Mouse (Mus musculus) heart, embryonic 12.5 days (tissue): Measurements from ENCODE around the gene E130114P18Rik. TPM values are rescaled to one million over a fixed set of nuclear protein-coding genes. Genes with fewer than 3 reads are reported as not detected.

Source experiments
- ATAC-seq: fragments of 200-750 bp; cut with Nextera tagmentation; 2 replicates; pipeline ENCODE4 v1.8.0; 2017; ENCODE audit warnings: moderate TSS enrichment, moderate library complexity; ENCODE audit not compliant: insufficient number of reproducible peaks, low FRiP score
- H3K27ac ChIP-seq: fragments of 300-500 bp; sonication (generic); 2 replicates; pipeline ENCODE4 v1.5.1; 2016; ENCODE audit warnings: mild to moderate bottlenecking, moderate library complexity; ENCODE audit not compliant: poor library complexity, severe bottlenecking
- H3K27me3 ChIP-seq: fragments of 300-500 bp; sonication (generic); replicated peaks from 2 replicates; pipeline ENCODE4 v1.6.1; 2016; ENCODE audit warnings: mild to moderate bottlenecking, moderate library complexity
- H3K36me3 ChIP-seq: fragments of 300-500 bp; sonication (generic); 2 replicates; pipeline ENCODE4 v1.6.1; 2016; ENCODE audit warnings: mild to moderate bottlenecking, moderate library complexity
- H3K4me1 ChIP-seq: fragments of 300-500 bp; sonication (generic); replicated peaks from 2 replicates; pipeline ENCODE4 v1.6.1; 2016; ENCODE audit warnings: mild to moderate bottlenecking
- H3K4me2 ChIP-seq: fragments of 300-500 bp; sonication (generic); 2 replicates; pipeline ENCODE4 v1.6.1; 2016; ENCODE audit warnings: mild to moderate bottlenecking, moderate library complexity
- H3K4me3 ChIP-seq: fragments of 300-500 bp; sonication (generic); 2 replicates; pipeline ENCODE4 v1.5.1; 2016; ENCODE audit warnings: mild to moderate bottlenecking
- H3K9ac ChIP-seq: fragments of 300-500 bp; sonication (generic); 2 replicates; pipeline ENCODE4 v1.6.1; 2016; ENCODE audit warnings: mild to moderate bottlenecking, moderate library complexity
- H3K9me3 ChIP-seq: fragments of 300-500 bp; sonication (generic); replicated peaks from 2 replicates; pipeline ENCODE4 v1.6.1; 2016; ENCODE audit warnings: mild to moderate bottlenecking, moderate library complexity
- WGBS: fragments of 180-500 bp; shearing (Covaris S2); methylation state at CpG from one replicate; pipeline ENCODE4 v1.1.7; 2016; 5-methylcytosine and 5-hydroxymethylcytosine counted together
- polyA plus RNA-seq: library from polyadenylated mRNA; unstranded; fragments of >200 nt; fragmentation: Nextera tagmentation; extraction: Ambion mirVana; gene quantifications from 2 replicates; pipeline ENCODE4 v1.2.1, GENCODE M21; 2016

Gene E130114P18Rik
- polyA plus RNA-seq, 1 experiment from 2014 or later: 0.74 TPM

GRCm38 (mm10) chr4:97804638-97805037 lies 26.8 kb upstream of the E130114P18Rik start:
- Histone ChIP-seq H3K36me3 (peaks cover 29% of the 10 kb centered on the region), H3K27me3 (no peaks in the 10 kb centered on the region), H3K27ac (no peak overlapping the region), H3K9ac (no peak overlapping the region), H3K4me1 (peaks cover 14% of the 10 kb centered on the region), H3K9me3 (no peaks in the 10 kb centered on the region), H3K4me3 (no peak overlapping the region), H3K4me2 (no peak overlapping the region)
- no peak for ATAC-seq
- WGBS: 82% methylated on average over 5 of the region's 5 CpGs

- H3K9ac ChIP-seq: no peak overlapping the region
- peaks cover 25% of the 10 kb centered on the region for H3K36me3 ChIP-seq
- no peaks in the 10 kb centered on the region for H3K27me3 ChIP-seq
- no peak overlapping the region for H3K27ac ChIP-seq
- H3K4me3 ChIP-seq: no peak overlapping the region
- no peaks in the 10 kb centered on the region for H3K9me3 ChIP-seq
- 76% methylated on average over 3 of the region's 3 CpGs for WGBS
- ATAC-seq: no peak
- peaks cover 6% of the 10 kb centered on the region for H3K4me1 ChIP-seq
- no peak overlapping the region for H3K4me2 ChIP-seq
Observed at GRCm38 (mm10) chr4:97803791-97804190, 25.9 kb upstream of the E130114P18Rik start.

GRCm38 (mm10) chr4:97796505-97796904 lies 18.6 kb upstream of the E130114P18Rik start:
- H3K27ac ChIP-seq: no peak overlapping the region
- no peaks in the 10 kb centered on the region for H3K9me3 ChIP-seq
- no peaks in the 10 kb centered on the region for H3K27me3 ChIP-seq
- peaks cover 12% of the 10 kb centered on the region for H3K4me1 ChIP-seq
- ATAC-seq: no peak
- peaks cover 27% of the 10 kb centered on the region for H3K36me3 ChIP-seq
- H3K4me3 ChIP-seq: no peak overlapping the region
- WGBS: 74% methylated on average over 10 of the region's 10 CpGs
- no peak overlapping the region for H3K9ac ChIP-seq
- H3K4me2 ChIP-seq: no peak overlapping the region

GRCm38 (mm10) chr4:97795957-97796356 lies 18.1 kb upstream of the E130114P18Rik start:
- WGBS: 76% methylated on average over 5 of the region's 5 CpGs
- H3K4me2 ChIP-seq: no peak overlapping the region
- no peak for ATAC-seq
- no peak overlapping the region for H3K27ac ChIP-seq
- H3K9ac ChIP-seq: no peak overlapping the region
- no peaks in the 10 kb centered on the region for H3K27me3 ChIP-seq
- H3K9me3 ChIP-seq: no peaks in the 10 kb centered on the region
- peaks cover 12% of the 10 kb centered on the region for H3K4me1 ChIP-seq
- no peak overlapping the region for H3K4me3 ChIP-seq
- H3K36me3 ChIP-seq: peaks cover 25% of the 10 kb centered on the region

GRCm38 (mm10) chr4:97794865-97795264 lies 17.0 kb upstream of the E130114P18Rik start:
- H3K27ac ChIP-seq: no peak overlapping the region
- no peak for ATAC-seq
- H3K4me1 ChIP-seq: peaks cover 17% of the 10 kb centered on the region
- WGBS: 77% methylated on average over 4 of the region's 4 CpGs
- no peaks in the 10 kb centered on the region for H3K9me3 ChIP-seq
- no peaks in the 10 kb centered on the region for H3K27me3 ChIP-seq
- H3K4me3 ChIP-seq: no peak overlapping the region
- H3K4me2 ChIP-seq: no peak overlapping the region
- H3K36me3 ChIP-seq: peaks cover 24% of the 10 kb centered on the region
- no peak overlapping the region for H3K9ac ChIP-seq

- H3K4me1 ChIP-seq: peaks cover 21% of the 10 kb centered on the region
- WGBS: 82% methylated on average over 10 of the region's 10 CpGs
- no peaks in the 10 kb centered on the region for H3K9me3 ChIP-seq
- H3K9ac ChIP-seq: no peak overlapping the region
- H3K4me2 ChIP-seq: no peak overlapping the region
- peaks cover 24% of the 10 kb centered on the region for H3K36me3 ChIP-seq
- ATAC-seq: no peak
- no peak overlapping the region for H3K4me3 ChIP-seq
- H3K27me3 ChIP-seq: no peaks in the 10 kb centered on the region
- no peak overlapping the region for H3K27ac ChIP-seq
Observed at GRCm38 (mm10) chr4:97793931-97794330, 16.1 kb upstream of the E130114P18Rik start.

DNA sequence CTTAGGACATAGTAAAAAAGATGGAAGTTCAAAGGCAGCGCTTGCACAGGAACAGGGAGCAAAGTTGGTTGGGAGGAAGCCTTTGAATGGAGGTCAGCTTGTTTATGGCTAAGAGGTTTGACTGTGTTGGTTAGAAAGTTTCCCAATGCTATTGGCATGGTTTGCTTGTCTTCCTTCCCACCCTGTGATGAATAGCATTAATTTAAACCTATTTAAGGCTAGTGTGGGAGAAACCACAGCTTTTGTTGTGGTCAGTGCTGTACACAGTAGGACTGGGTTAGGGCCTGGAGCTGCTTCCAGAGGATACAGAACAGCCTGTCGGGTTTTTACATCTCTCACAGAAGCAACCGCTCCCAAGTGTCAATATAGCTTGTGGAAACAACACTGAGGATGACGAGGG lies 10.7 kb upstream of the E130114P18Rik start:
- no peaks in the 10 kb centered on the region for H3K27me3 ChIP-seq
- ATAC-seq: no peak
- no peaks in the 10 kb centered on the region for H3K9me3 ChIP-seq
- no peak overlapping the region for H3K4me3 ChIP-seq
- no peak overlapping the region for H3K4me2 ChIP-seq
- peaks cover 41% of the 10 kb centered on the region for H3K36me3 ChIP-seq
- whole genome bisulfite sequencing: 74% methylated on average over 4 of the region's 4 CpGs
- H3K4me1 ChIP-seq: peaks cover 20% of the 10 kb centered on the region; the same call in 1 of the 2 replicates
- H3K9ac ChIP-seq: no peak overlapping the region
- H3K27ac ChIP-seq: no peak overlapping the region

DNA sequence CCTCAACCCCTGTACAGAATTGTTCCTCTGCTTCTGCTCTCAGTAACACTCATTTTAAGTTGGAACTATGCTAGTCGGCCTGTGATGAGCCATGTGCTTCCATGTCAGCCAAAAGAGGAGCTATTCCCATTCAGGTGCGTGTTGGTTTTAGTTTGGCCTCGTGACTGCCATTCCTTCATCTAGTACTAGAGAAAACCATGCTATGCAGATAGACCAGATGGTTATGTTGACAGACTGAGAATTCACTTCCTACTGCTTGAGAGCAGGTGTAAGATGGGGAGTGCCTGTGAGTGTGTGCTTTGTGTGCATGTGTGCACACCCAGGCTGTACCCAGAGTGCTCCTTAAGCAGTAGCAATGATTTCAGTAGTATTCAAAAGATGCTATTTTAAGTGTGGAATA lies 9.6 kb upstream of the E130114P18Rik start:
- Histone ChIP-seq H3K9me3 (no peaks in the 10 kb centered on the region), H3K27ac (no peak overlapping the region), H3K4me2 (no peak overlapping the region), H3K4me3 (no peak overlapping the region), H3K27me3 (no peaks in the 10 kb centered on the region), H3K36me3 (peaks cover 42% of the 10 kb centered on the region), H3K4me1 (peaks cover 16% of the 10 kb centered on the region; the same call in 1 of the 2 replicates), H3K9ac (no peak overlapping the region)
- no peak for ATAC-seq
- 73% methylated on average over 3 of the region's 3 CpGs for WGBS

GRCm38 (mm10) chr4:97786571-97786970 lies 8.7 kb upstream of the E130114P18Rik start:
- H3K27me3 ChIP-seq: no peaks in the 10 kb centered on the region
- WGBS: 64% methylated on average over 8 of the region's 8 CpGs
- H3K9ac ChIP-seq: no peak overlapping the region
- no peak overlapping the region for H3K4me3 ChIP-seq
- peaks cover 42% of the 10 kb centered on the region for H3K36me3 ChIP-seq
- no peak for ATAC-seq
- H3K4me2 ChIP-seq: no peak overlapping the region
- no peaks in the 10 kb centered on the region for H3K9me3 ChIP-seq
- H3K4me1 ChIP-seq: peaks cover 16% of the 10 kb centered on the region; the same call in 1 of the 2 replicates
- no peak overlapping the region for H3K27ac ChIP-seq

- no peak for ATAC-seq
- Histone ChIP-seq H3K4me1 (peaks cover 16% of the 10 kb centered on the region; the same call in 1 of the 2 replicates), H3K9ac (no peak overlapping the region), H3K9me3 (no peaks in the 10 kb centered on the region), H3K4me2 (no peak overlapping the region), H3K36me3 (peaks cover 42% of the 10 kb centered on the region), H3K27ac (no peak overlapping the region), H3K4me3 (no peak overlapping the region), H3K27me3 (no peaks in the 10 kb centered on the region)
- WGBS: 87% methylated on average over 8 of the region's 8 CpGs
Observed at GRCm38 (mm10) chr4:97785547-97786271, 7.8 kb upstream of the E130114P18Rik start.

GRCm38 (mm10) chr4:97784236-97784635 lies 6.4 kb upstream of the E130114P18Rik start:
- ATAC-seq: no peak
- Histone ChIP-seq H3K27me3 (no peaks in the 10 kb centered on the region), H3K36me3 (peaks cover 37% of the 10 kb centered on the region), H3K9me3 (no peaks in the 10 kb centered on the region), H3K27ac (no peak overlapping the region), H3K4me1 (peaks cover 9% of the 10 kb centered on the region; the same call in 1 of the 2 replicates), H3K4me2 (no peak overlapping the region), H3K4me3 (no peak overlapping the region), H3K9ac (no peak overlapping the region)
- WGBS: 87% methylated on average over 11 of the region's 11 CpGs
